Mouse (Mus musculus) adrenal gland, postnatal 36 days (tissue): Measurements from ENCODE around the gene Galnt18. TPM values are rescaled to one million over a fixed set of nuclear protein-coding genes. Genes with fewer than 3 reads are reported as not detected.
A peak's percentile ranks its signal among the peaks of the same experiment; 100 is the strongest.

ENCODE experiments used
- DNase-seq, 2 experiments: peaks; one replicate each; pipeline ENCODE4 v3.0.0; 2021; ENCODE audit warnings: mixed read lengths in 1 of 2
- microRNA-seq: library from miRNA; unstranded; fragments of <30 nt; microRNA quantifications from one replicate; pipeline ENCODE4 v1.2.0, GENCODE M21; 2021
- total RNA-seq, 2 experiments: library from RNA; stranded (reverse); gene quantifications; 2 replicates each; pipeline ENCODE4 v1.2.3; 2021

Gene Galnt18
- total RNA-seq, 2 experiments from 2014 or later = 14.3 to 18.6 TPM

GRCm38 (mm10) chr7:111483896-111484295 lies 295.9 kb downstream of the Galnt18 start:
- DNase-seq = no peak

GRCm38 (mm10) chr7:111483321-111483720 lies 296.5 kb downstream of the Galnt18 start:
- no peak for DNase-seq

- no peak for DNase-seq
These were observed 312.1 kb downstream of the Galnt18 start for GRCm38 (mm10) chr7:111467715-111468114.

- DNase-seq = no peak
These were observed 313.1 kb downstream of the Galnt18 start for GRCm38 (mm10) chr7:111466720-111467119.

- peak; percentile 22 to 26 for DNase-seq
These were observed 313.7 kb downstream of the Galnt18 start for GRCm38 (mm10) chr7:111466121-111466520.

GRCm38 (mm10) chr7:111459716-111460115 lies 320.1 kb downstream of the Galnt18 start:
- DNase-seq = no peak

- DNase-seq = no peak
These were observed 323.8 kb downstream of the Galnt18 start for GRCm38 (mm10) chr7:111456007-111456406.

- DNase-seq = peak; percentile 12 to 29
These were observed 324.2 kb downstream of the Galnt18 start for GRCm38 (mm10) chr7:111455541-111455940.

GRCm38 (mm10) chr7:111452000-111452399 lies 327.8 kb downstream of the Galnt18 start:
- DNase-seq = no peak

- DNase-seq = no peak
These were observed 329.3 kb downstream of the Galnt18 start for GRCm38 (mm10) chr7:111450286-111451095.

- DNase-seq = no peak
These were observed 346.6 kb downstream of the Galnt18 start for GRCm38 (mm10) chr7:111433173-111433572.

GRCm38 (mm10) chr7:111427392-111427791 lies 352.4 kb downstream of the Galnt18 start:
- no peak for DNase-seq

Small RNA genes lying within 50 kb of the gene (microRNA-seq; reads per million reads assigned to microRNA genes)
- gene Gm25787 = not detected

Other genes with a start within 250 kb of the Galnt18 start
- gene Usp47, start 243.5 kb upstream of the Galnt18 start, total RNA-seq = 10 to 100 TPM; 65.1 to 74.9 TPM